Mouse (Mus musculus): Measurements from ENCODE around the gene Scamp5.

- TF ChIP-seq CTCF (IDR thresholded peaks at IDR 0.05; ENCODE audit: extremely low read depth, insufficient read length, insufficient replicate concordance, low read depth, low read length): no peak
- TF ChIP-seq POLR2A (IDR thresholded peaks at IDR 0.05; ENCODE audit: low read depth, low read length): no peak
Measured at GRCm38 (mm10) chr9:57421688-57422111, 46.2 kb downstream of the Scamp5 start.
